In genomic region chr10:40447921-40448320, GRCm38 (mm10) we compare ENCODE assay signal across 11 mouse cellular contexts.
DNase-seq lines count a peak whose midpoint lies in the region; ATAC-seq lines count a peak whose summit lies in the region.
"Had no signal": no experiment of that assay in that cellular context is flagged by ENCODE, and none has a peak within 500 bp of the region (broad histone marks: within the 10 kb centered on the region; RNA-seq: fewer than 3 reads in every experiment).

No protein-coding gene starts in this region.

- H3K27ac ChIP-seq in hindbrain, embryonic 13.5 days: peak overlapping the region; percentile 53; the same call in 1 of the 2 replicates
- H3K27ac ChIP-seq in hindbrain, embryonic 10.5 days: no peak overlapping the region
- peak overlapping the region; percentile 53 for H3K27ac ChIP-seq in liver, embryonic 16.5 days (ENCODE audit: low read length)
- no peak overlapping the region for H3K27ac ChIP-seq in limb, embryonic 10.5 days
- H3K27ac ChIP-seq: liver, embryonic 14.5 days had no signal

- H3K4me3 ChIP-seq in hindbrain, embryonic 13.5 days: no peak overlapping the region
- no peak overlapping the region for H3K4me3 ChIP-seq in hindbrain, embryonic 10.5 days
- no peak overlapping the region for H3K4me3 ChIP-seq in liver, embryonic 16.5 days (ENCODE audit: low read depth, low read length)
- H3K4me3 ChIP-seq in limb, embryonic 10.5 days: no peak overlapping the region

- no peak overlapping the region for H3K4me2 ChIP-seq in hindbrain, embryonic 13.5 days
- H3K4me2 ChIP-seq in liver, embryonic 16.5 days (ENCODE audit: low read depth, low read length): no peak overlapping the region

- WGBS in hindbrain, embryonic 13.5 days: 48% methylated on average over 5 of the region's 5 CpGs
- 56% methylated on average over 5 of the region's 5 CpGs for WGBS in hindbrain, embryonic 10.5 days
- 16% methylated on average over 5 of the region's 5 CpGs for WGBS in liver, embryonic 16.5 days (ENCODE audit: insufficient replicate concordance)
- WGBS in limb, embryonic 10.5 days: 47% methylated on average over 5 of the region's 5 CpGs

- ATAC-seq in hindbrain, embryonic 13.5 days (ENCODE audit: low FRiP score): no peak
- no peak for ATAC-seq in liver, embryonic 16.5 days (ENCODE audit: low read depth)

- DNase-seq in hindbrain, embryonic 10.5 days (ENCODE audit: low spot score): no peak
- DNase-seq in retina, postnatal 1 day: peak; percentile 16
- DNase-seq in retina, embryonic 14.5 days (ENCODE audit: low spot score): no peak
- DNase-seq in thymus, postnatal 25 days: peak; percentile 58
- no peak for DNase-seq in limb, embryonic 10.5 days (ENCODE audit: low spot score)
- no peak for DNase-seq in gastrocnemius, postnatal 25 days
- DNase-seq: cerebellum, adult 9-11 months; layer of hippocampus, adult 9-11 months had no signal

- H3K27me3 ChIP-seq in hindbrain, embryonic 13.5 days: no peaks in the 10 kb centered on the region
- no peaks in the 10 kb centered on the region for H3K27me3 ChIP-seq in hindbrain, embryonic 10.5 days (ENCODE audit: insufficient read depth, poor library complexity, severe bottlenecking)
- no peaks in the 10 kb centered on the region for H3K27me3 ChIP-seq in liver, embryonic 16.5 days (ENCODE audit: control insufficient read depth, insufficient read depth, low read depth, low read length)
- no peaks in the 10 kb centered on the region for H3K27me3 ChIP-seq in limb, embryonic 10.5 days (ENCODE audit: low read depth, poor library complexity, severe bottlenecking)

- H3K9me3 ChIP-seq in hindbrain, embryonic 13.5 days: no peaks in the 10 kb centered on the region
- H3K9me3 ChIP-seq in hindbrain, embryonic 10.5 days: no peaks in the 10 kb centered on the region
- no peaks in the 10 kb centered on the region for H3K9me3 ChIP-seq in liver, embryonic 16.5 days (replicated peaks; ENCODE audit: control insufficient read depth, low read length)
- H3K9me3 ChIP-seq in limb, embryonic 10.5 days (replicated peaks): no peaks in the 10 kb centered on the region

- H3K9ac ChIP-seq in hindbrain, embryonic 13.5 days: no peak overlapping the region
- H3K9ac ChIP-seq in liver, embryonic 16.5 days (ENCODE audit: low read depth, low read length): no peak overlapping the region
- H3K9ac ChIP-seq: liver, embryonic 14.5 days had no signal

- H3K36me3 ChIP-seq in hindbrain, embryonic 13.5 days: no peaks in the 10 kb centered on the region
- H3K36me3 ChIP-seq in hindbrain, embryonic 10.5 days: no peaks in the 10 kb centered on the region
- no peaks in the 10 kb centered on the region for H3K36me3 ChIP-seq in liver, embryonic 16.5 days (ENCODE audit: control insufficient read depth, insufficient read depth)
- H3K36me3 ChIP-seq in limb, embryonic 10.5 days: no peaks in the 10 kb centered on the region

- peaks cover 28% of the 10 kb centered on the region for H3K4me1 ChIP-seq in hindbrain, embryonic 13.5 days (replicated peaks)
- H3K4me1 ChIP-seq in hindbrain, embryonic 10.5 days (replicated peaks): peaks cover 59% of the 10 kb centered on the region
- peaks cover 15% of the 10 kb centered on the region for H3K4me1 ChIP-seq in liver, embryonic 16.5 days (ENCODE audit: control insufficient read depth, low read depth, low read length)
- H3K4me1 ChIP-seq in limb, embryonic 10.5 days: peaks cover 13% of the 10 kb centered on the region

Comparison
In these comparisons a context has a peak if more than half of its experiments do, and no peak if none do; other contexts are left out.
1. H3K27ac ChIP-seq: peak in hindbrain, embryonic 13.5 days (single experiment) and liver, embryonic 16.5 days (single experiment); none in hindbrain, embryonic 10.5 days (single experiment) and limb, embryonic 10.5 days (single experiment).
2. DNase-seq: peak in retina, postnatal 1 day (single experiment) and thymus, postnatal 25 days (single experiment); none in hindbrain, embryonic 10.5 days (single experiment), retina, embryonic 14.5 days (single experiment), limb, embryonic 10.5 days (single experiment) and gastrocnemius, postnatal 25 days (single experiment).